Mouse (Mus musculus) left cerebral cortex, postnatal 14 days (tissue): ENCODE measurements around the gene Cmpk2. TPM values are rescaled to one million over a fixed set of nuclear protein-coding genes. Genes with fewer than 3 reads are reported as not detected.
A peak's percentile ranks its signal among the peaks of the same experiment; 100 is the strongest.
"Not testable (repeated sequence)": the region's sequence is repeated elsewhere in the genome, so short reads cannot be mapped to it uniquely, and the experiment has no call there.

Experiments
- DNase-seq, 2 experiments: peaks; one replicate each; pipeline ENCODE4 v3.0.0; 2021 to 2022; ENCODE audit warnings: low spot score in 2 of 2, mixed read lengths in 1 of 2
- intact Hi-C: fragments of 180-260 bp; cut with DNase I; formaldehyde crosslinking; loops from one replicate; pipeline ENCODE4 v1.15.1; 2025
- total RNA-seq, 2 experiments: library from RNA; stranded (reverse); gene quantifications; 2 replicates each; pipeline ENCODE4 v1.2.3; 2021

Cmpk2 gene
- total RNA-seq, 2 experiments from 2014 or later, result 23.2 to 24.1 TPM

- intact Hi-C loops, result no loop called here
- DNase-seq, result no peak
Observed at GRCm38 (mm10) chr12:26473746-26474145, 4.7 kb downstream of the Cmpk2 start.

GRCm38 (mm10) chr12:26477198-26477597 is 8.2 kb downstream of the Cmpk2 start:
- intact Hi-C loops, result no loop called here
- DNase-seq, result no peak

- peak; percentile 15 to 50 for DNase-seq
- intact Hi-C loops, result no loop called here
Observed at GRCm38 (mm10) chr12:26478196-26479004, 9.4 kb downstream of the Cmpk2 start.

- intact Hi-C loops, result not testable (repeated sequence)
Observed at GRCm38 (mm10) chr12:26485738-26486580, 17.0 kb downstream of the Cmpk2 start.

GRCm38 (mm10) chr12:26487874-26488616 is 19.0 kb downstream of the Cmpk2 start:
- DNase-seq, result peak; percentile 63 to 72

More at GRCm38 (mm10) chr12:26485738-26486580, 17.0 kb downstream of the Cmpk2 start:
- DNase-seq, result not testable (repeated sequence)

GRCm38 (mm10) chr12:26488617-26489274 is 19.7 kb downstream of the Cmpk2 start:
- no peak for DNase-seq
- intact Hi-C loops, result no loop called here

More at GRCm38 (mm10) chr12:26487874-26488616, 19.0 kb downstream of the Cmpk2 start:
- intact Hi-C loops, result no loop called here

- no peak for DNase-seq
- intact Hi-C loops, result no loop called here
Observed at GRCm38 (mm10) chr12:26489942-26490341, 20.9 kb downstream of the Cmpk2 start.

GRCm38 (mm10) chr12:26501042-26501441 is 32.0 kb downstream of the Cmpk2 start:
- intact Hi-C loops, result no loop called here
- DNase-seq, result no peak

GRCm38 (mm10) chr12:26510971-26511370 is 42.0 kb downstream of the Cmpk2 start:
- intact Hi-C loops, result no loop called here
- DNase-seq, result no peak

GRCm38 (mm10) chr12:26518206-26518605 is 49.2 kb downstream of the Cmpk2 start:
- intact Hi-C loops, result no loop called here
- no peak for DNase-seq

- intact Hi-C loops, result no loop called here
- DNase-seq, result peak; percentile 39 to 46
Observed at GRCm38 (mm10) chr12:26524943-26525697, 56.1 kb downstream of the Cmpk2 start.

- DNase-seq, result peak; percentile 61 to 62
- intact Hi-C loops, result no loop called here
Observed at GRCm38 (mm10) chr12:26525698-26526026, 56.7 kb downstream of the Cmpk2 start.

Other genes starting within 250 kb of the Cmpk2 start
- gene Rnf144a, start 54.0 kb upstream of the Cmpk2 start, total RNA-seq, result 10 to 100 TPM; 38.7 to 39.8 TPM
- under 1 TPM; 0.44 to 0.51 TPM for gene Rsad2, start 12.8 kb upstream of the Cmpk2 start, total RNA-seq